In genomic region chr11:76933209-76933608, GRCm38 (mm10) we compare ENCODE assay signal across 22 mouse cellular contexts. TPM values are rescaled to one million over a fixed set of nuclear protein-coding genes. Genes with fewer than 3 reads are reported as not detected.
DNase-seq lines count a peak whose midpoint lies in the region; TF ChIP-seq lines count a peak whose summit lies in the region.
"Had no signal": no experiment of that assay in that cellular context is flagged by ENCODE, and none has a peak within 500 bp of the region (broad histone marks: within the 10 kb centered on the region; RNA-seq: fewer than 3 reads in every experiment).

No protein-coding gene starts in this region.

- H3K4me1 ChIP-seq in hindbrain, embryonic 10.5 days (replicated peaks) = no peaks in the 10 kb centered on the region
- H3K4me1 ChIP-seq: hindbrain, embryonic 15.5 days; midbrain, embryonic 15.5 days; neural tube, embryonic 12.5 days had no signal

- WGBS in hindbrain, embryonic 10.5 days = 77% methylated on average over 3 of the region's 3 CpGs

- H3K36me3 ChIP-seq in hindbrain, embryonic 10.5 days = no peaks in the 10 kb centered on the region
- H3K36me3 ChIP-seq: hindbrain, embryonic 15.5 days; midbrain, embryonic 15.5 days; neural tube, embryonic 12.5 days had no signal

- peak; percentile 48 for TF ChIP-seq CTCF in layer of hippocampus, adult 2 months (conservative IDR thresholded peaks at IDR 0.05)

- no peak overlapping the region for H3K27ac ChIP-seq in layer of hippocampus, adult 2 months
- H3K27ac ChIP-seq in hindbrain, embryonic 10.5 days = no peak overlapping the region
- H3K27ac ChIP-seq: hindbrain, embryonic 15.5 days; midbrain, embryonic 15.5 days; neural tube, embryonic 12.5 days had no signal

- no peak overlapping the region for H3K4me3 ChIP-seq in layer of hippocampus, adult 2 months
- H3K4me3 ChIP-seq in hindbrain, embryonic 10.5 days = no peak overlapping the region
- H3K4me3 ChIP-seq: hindbrain, embryonic 15.5 days; midbrain, embryonic 15.5 days; neural tube, embryonic 12.5 days had no signal

- no peaks in the 10 kb centered on the region for H3K9me3 ChIP-seq in hindbrain, embryonic 10.5 days
- H3K9me3 ChIP-seq: hindbrain, embryonic 15.5 days; midbrain, embryonic 15.5 days; neural tube, embryonic 12.5 days had no signal

- no peaks in the 10 kb centered on the region for H3K27me3 ChIP-seq in hindbrain, embryonic 10.5 days (ENCODE audit: insufficient read depth, poor library complexity, severe bottlenecking)
- H3K27me3 ChIP-seq: hindbrain, embryonic 15.5 days; midbrain, embryonic 15.5 days; neural tube, embryonic 12.5 days had no signal

- DNase-seq in layer of hippocampus, adult 2 months (ENCODE audit: low spot score in 2 of 2) = no peak
- DNase-seq in layer of hippocampus, adult 9-10 months (ENCODE audit: low spot score) = no peak
- peak; percentile 34 for DNase-seq in thymus, postnatal 4 days
- DNase-seq in thymus, postnatal 25 days = no peak
- DNase-seq in WW6 (ENCODE audit: low read depth, low spot score) = peak; percentile 55
- DNase-seq in hindbrain, embryonic 10.5 days (ENCODE audit: low spot score) = no peak
- no peak for DNase-seq in ovary, adult 18-20 months (ENCODE audit: low spot score)
- DNase-seq: adrenal gland, postnatal 25 days; cerebellum, adult 9-11 months; forebrain, postnatal 0 days; gastrocnemius, postnatal 14 days; heart, postnatal 14 days; kidney, adult 2 months; kidney, postnatal 4 days; layer of hippocampus, postnatal 36 days; spleen, adult 18-20 months had no signal

RNA-seq across cellular contexts. Expression of gene Blmh, which starts 8.6 kb away (rescaled TPM):
- 10 to 100 TPM; 57.7 to 58.2 TPM for total RNA-seq in layer of hippocampus, adult 2 months (2021)
- 197 and 203 TPM in 2 replicates for polyA plus RNA-seq in hindbrain, embryonic 10.5 days (2016; fragmentation: Nextera tagmentation; extraction: Ambion mirVana)

RNA-seq across cellular contexts. Expression of gene Tmigd1, which starts 31.2 kb away (rescaled TPM):
- not detected for total RNA-seq in layer of hippocampus, adult 2 months (2021)
- polyA plus RNA-seq in hindbrain, embryonic 10.5 days (2016; fragmentation: Nextera tagmentation; extraction: Ambion mirVana) = 0.29 TPM in 1 of 2 replicates, not detected in the other
- total RNA-seq: forebrain, postnatal 0 days; layer of hippocampus, postnatal 36 days had no signal
- polyA plus RNA-seq: embryonic facial prominence, embryonic 11.5 days; forebrain, postnatal 0 days; hindbrain, embryonic 15.5 days; limb, embryonic 11.5 days; liver, embryonic 16.5 days; midbrain, embryonic 15.5 days; neural tube, embryonic 12.5 days had no signal

Comparison
In these comparisons a context has a peak if more than half of its experiments do, and no peak if none do; other contexts are left out.
1. DNase-seq: peak in thymus, postnatal 4 days (single experiment) and WW6 (single experiment); none in layer of hippocampus, adult 2 months (0 of 2), layer of hippocampus, adult 9-10 months (single experiment), thymus, postnatal 25 days (single experiment), hindbrain, embryonic 10.5 days (single experiment) and ovary, adult 18-20 months (single experiment).